Mouse (Mus musculus) CH12F3 (cell line): ENCODE data around the gene Cdc42ep5.
"Not testable (repeated sequence)": the region's sequence is repeated elsewhere in the genome, so short reads cannot be mapped to it uniquely, and the experiment has no call there.

Source experiments
- in situ Hi-C: fragments of 300-500 bp; cut with MboI; formaldehyde crosslinking; loops from 2 replicates; pipeline ENCODE4 v1.14.3; 2020; ENCODE audit warnings: low sequenced_read_pairs

The Cdc42ep5 gene

DNA sequence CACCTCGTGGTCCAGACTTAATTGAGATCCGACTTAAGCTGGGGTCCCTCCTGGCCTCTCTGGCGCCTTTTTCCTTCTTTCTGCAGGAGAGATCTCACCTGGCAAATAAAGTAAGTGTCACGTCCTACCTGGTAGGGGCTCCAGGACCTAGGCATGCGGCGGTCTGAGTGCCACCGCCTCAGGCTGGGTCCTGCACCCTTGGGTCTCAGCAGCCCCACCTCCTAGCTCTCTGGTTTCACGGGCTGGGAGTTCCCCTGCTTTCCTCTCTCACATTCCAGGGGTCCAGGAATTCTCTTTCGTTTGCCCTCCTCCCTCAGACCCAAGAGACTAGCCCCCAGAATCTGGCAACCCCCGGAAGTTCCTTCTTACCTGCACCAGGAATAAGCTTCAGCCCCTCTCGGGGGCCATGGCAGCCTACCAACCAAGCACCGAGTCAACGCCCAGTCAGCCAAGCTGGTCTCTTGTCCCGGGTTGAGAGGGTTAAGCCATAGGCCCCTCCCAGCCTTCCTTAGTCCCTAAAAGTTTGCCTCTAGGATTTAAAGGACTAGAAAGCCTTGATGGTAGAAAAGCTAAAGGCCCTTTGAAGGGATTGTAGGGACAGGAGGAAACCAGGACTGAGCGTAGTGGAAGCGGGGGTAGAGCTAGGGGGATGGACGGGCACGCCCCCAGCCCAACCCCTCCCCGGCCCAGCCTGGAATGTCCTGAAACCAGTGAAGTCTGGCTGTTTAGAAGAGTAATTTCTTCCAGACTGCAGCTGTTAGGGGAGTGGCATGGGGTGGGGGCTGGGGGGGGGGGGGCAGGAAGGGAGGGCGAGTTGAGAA, at the start of gene Cdc42ep5:
Gene Cdc42ep5, minus strand, starts transcription at position 771 of the 821 bp plus-strand sequence.
- in situ Hi-C loops, result no loop called here

DNA sequence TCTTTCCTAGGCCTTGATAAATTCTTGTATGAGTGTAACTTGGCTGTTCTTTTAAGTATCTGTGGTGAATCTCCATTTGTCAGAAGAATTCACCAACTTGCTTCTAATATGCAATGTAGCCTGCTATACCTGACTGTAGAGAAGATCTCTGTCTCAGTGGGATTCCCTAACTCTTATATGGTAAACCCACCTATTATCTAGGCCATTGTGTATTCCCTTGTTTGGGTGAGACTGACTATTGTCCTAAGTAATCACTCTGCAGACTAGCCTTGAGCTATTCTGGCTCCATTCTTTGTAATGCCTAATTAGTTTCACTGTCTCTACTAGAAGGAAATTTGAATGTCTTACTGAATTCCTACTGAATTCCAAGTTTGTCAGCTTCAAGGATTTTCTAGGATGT, 48.8 kb upstream of the Cdc42ep5 start:
- in situ Hi-C loops, result not testable (repeated sequence)

DNA sequence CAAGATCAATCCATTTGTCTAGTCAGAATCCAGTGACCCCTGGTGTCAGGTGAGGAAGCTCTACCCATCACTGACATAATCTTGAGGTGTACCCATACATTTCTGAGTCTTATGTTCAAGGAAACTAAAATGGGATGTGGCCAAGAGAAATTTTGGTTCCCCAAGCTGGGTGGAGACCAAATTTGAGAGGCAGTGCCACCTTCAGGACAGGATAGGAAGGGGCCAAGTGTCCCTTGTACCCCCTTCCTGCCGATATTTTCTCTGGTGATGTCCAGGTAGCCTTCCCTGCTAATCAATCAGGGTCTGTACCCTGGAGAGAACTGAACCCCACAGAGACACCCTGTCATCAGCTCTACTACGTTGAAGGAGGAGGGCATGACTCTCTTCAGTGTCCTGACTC, 44.0 kb upstream of the Cdc42ep5 start:
- in situ Hi-C loops, result no loop called here

DNA sequence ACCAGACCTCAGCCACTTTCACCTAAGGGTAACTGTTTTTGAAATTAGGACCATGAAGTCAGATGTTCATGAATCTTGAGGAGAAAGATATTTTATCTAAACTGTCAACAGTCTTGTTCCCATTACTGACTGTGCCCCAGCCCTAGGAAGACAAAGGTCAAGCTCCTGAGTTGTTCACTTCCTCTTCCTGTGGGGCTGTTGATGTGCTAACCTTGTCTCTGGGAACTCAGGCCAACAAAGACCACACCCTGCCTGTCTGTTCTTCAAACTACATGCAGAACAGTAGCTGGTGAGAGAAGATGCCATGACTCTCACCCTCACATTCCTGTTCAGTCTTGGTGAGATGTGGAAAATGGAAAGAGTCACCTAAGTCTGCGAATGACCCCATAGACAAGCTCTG, 42.5 kb upstream of the Cdc42ep5 start:
- in situ Hi-C loops, result no loop called here

DNA sequence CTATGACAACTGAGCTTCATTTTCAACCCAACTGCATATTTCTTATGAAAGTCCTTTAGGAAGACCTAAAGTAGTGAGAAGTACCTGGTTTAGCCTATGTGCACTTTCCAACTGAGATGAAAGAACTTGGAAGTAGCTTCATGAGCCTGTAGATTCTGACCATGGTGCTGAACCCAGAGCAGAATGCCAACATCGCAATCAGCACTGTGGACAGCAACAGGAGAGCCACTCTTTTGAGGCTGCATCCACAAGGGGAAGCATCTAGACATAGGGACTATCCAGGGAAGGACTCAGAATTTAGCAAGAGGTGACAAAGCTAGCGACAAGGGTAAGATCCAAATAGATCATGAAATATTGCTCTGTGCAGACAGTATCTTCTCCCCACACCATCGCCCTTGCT, 13.8 kb upstream of the Cdc42ep5 start:
- in situ Hi-C loops, result no loop called here

DNA sequence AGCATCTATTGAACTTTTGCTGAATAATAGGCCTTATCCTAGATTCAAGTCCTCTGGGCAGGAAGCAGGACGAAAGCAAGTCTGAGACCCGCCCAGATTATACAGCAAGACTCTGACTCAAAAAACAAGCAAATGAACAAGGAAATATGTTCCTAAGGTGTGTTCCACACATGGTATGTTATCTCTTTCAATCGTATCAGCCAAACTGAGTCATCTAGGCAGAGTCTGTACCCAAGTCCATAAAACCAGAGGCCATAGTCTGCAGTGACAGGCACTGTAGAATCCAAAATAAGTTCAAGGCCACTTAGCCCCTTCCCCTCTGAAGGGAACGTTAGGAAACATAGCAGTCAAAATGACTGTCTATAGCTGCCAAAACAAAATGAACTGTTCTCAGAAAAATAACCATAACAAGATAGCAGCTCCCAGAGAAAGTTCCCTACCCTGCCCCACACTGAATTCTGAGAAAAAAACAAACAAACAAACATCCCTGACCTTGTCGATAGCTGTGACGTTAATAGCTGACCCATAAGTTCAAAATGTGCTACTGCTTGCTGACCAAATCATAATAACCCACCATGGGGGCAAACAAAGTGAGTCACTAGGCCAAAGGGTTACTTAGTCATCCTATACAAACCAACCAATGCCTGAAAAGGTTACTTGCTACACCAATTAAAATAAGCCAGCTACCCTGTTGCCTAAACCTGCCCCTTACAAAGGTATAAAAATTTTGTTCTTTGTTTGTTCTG, 5.7 kb upstream of the Cdc42ep5 start:
- in situ Hi-C loops, result no loop called here

DNA sequence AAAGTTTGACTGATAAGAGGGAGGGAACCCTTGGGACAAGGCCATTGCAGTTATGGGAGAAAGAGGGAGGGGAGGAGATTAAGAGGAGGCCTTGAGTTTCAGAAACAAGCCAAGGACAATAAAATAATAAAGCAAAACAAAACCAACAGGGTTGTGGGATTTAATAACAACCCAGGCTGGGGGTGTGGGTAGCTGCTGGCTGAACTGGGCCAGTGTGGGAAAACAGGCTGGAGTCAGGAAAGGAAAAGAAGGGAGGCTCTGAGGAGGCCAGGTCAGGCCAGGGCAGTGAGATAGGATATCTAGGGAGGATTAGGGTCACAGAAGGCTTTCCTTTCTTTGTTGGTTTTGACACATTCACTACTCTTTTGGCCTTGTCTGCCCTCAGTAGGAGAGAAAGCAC, 2.4 kb upstream of the Cdc42ep5 start:
- in situ Hi-C loops, result no loop called here

DNA sequence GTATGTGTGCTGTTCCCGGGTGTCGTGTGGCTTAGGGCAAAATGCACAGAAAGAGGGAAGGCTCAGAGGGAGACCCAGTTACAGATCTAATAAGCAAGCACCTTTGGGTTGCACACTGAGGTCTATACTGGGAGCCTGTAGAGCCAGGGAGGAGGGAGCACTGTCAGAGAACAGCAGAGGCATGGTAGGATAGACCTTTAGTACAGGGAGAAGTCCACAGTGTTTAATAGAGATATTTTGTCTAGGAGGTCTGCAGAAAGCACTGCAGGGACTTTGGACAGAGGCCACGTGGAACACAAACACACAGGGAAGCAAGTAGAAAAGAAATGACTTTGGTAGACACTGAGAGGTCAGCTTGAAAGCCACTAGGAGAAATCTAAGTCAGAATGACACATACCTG, 626 bp upstream of the Cdc42ep5 start:
- in situ Hi-C loops, result no loop called here

DNA sequence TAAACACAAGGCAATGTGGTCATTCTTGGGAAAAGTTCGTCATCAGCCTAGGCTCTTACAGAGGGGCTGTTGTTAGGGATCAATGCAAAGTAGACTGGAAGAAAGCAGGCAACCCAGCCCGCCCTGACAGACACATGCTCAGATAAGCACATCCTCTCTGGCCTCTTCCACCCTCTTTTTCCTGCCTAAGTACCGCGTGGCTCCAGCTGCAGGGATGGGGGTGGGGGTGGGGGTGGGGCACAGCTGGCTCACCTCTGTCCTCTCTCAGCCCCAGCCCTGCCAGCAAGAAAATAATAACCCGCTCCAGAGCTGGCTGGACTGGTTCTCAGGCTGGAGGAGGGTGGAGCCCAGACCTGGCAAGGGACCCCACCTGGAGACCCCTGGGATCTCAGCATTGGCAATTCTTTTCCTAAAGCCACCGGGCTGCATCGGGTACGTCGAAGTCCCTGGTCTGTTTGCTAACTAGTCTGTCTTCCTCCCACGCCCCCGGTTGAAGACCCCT, 1.0 kb downstream of the Cdc42ep5 start:
- in situ Hi-C loops, result no loop called here

DNA sequence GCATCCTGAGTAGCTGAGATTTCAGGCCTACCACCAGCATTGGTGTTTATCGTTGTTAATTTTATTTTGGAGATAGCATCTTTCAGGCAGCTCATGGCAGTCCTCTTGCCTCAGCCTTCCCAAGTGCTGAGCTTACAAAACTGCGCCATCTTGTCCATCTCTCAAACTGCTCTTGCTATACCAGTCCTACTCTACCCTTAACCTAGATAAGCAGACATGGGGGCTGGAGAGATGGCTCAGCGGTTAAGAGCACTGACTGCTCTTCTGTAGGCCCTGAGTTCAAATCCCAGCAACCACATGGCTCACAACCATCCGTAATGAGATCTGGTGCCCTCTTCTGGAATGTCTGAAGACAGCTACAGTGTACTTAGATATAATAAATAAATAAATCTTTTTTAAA, 3.1 kb downstream of the Cdc42ep5 start:
- in situ Hi-C loops, result not testable (repeated sequence)

DNA sequence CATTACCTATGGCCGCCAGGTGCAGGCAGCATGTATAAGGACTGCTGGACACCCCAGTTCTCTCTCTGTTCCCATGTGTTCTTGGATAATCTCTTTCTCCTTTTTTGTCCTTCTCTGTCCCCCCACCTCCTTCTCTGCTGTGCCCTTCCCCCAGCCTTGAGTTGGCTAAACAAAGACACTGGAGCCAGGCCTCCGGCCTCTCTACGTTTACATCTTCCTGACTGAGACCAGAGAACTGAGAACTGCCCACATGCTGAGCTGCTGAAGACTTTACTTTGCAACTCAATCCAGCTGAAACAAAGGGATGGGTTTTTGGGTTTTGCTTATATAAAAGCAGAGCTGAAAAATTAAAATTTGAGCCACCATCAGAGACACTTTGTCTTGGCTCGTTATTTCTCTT, 9.7 kb downstream of the Cdc42ep5 start:
- in situ Hi-C loops, result no loop called here

DNA sequence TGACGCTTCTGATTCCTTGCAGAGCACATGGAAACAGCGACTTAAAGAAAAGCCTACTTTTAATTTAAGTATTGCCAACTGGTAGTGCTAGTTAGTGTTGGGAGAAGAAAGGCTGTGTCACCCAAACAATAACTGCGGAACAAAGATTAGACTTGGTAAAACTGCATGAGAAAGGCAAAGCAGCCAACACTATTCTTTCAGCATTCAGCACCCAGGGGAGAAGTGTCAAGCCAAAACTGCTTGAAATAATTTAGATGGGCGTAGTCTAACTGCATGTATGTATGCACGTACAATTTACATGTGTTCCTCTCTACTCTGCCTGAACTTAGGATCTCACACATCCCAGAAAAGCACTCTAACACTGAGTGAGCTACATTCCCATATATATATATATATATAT, 10.3 kb downstream of the Cdc42ep5 start:
- in situ Hi-C loops, result no loop called here

DNA sequence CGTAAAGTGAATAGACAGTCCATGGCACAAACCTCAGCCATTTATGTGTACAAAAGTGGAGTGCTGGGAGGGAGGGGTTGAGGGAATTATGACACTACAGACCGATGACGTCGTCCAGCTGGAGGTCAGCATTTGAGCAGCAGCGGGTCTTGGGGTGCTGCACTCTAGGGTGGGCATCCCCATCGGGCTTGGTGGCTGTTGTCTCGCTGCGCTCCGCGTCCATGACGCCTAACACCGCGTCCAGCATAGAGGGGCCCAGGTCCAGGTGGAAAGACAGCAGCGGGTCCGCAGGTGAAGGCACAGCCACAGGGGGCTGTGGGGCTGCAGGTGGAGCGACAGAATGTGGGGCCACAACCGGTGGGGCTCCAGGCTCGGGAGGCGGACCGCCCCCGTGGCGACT, 13.4 kb downstream of the Cdc42ep5 start:
- in situ Hi-C loops, result no loop called here

DNA sequence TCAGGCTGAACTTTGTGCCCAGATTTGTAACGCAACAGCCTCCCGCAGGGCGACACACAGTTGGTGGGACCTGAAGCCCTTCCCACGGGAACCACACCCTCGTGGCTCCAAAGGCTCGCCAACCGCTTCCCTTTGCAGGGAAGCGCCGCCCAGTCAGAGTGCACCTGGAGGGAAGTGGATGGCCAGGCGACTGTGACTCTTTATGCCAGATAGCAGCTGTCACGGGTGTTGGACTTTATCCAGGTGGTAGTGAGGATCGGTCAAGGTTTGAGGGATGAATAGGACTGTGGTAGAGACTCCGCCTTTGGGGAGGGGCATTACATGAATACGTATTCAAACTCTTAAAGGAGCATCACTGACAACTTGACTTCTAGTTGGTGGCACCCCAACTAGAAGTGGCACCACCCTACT, 13.8 kb downstream of the Cdc42ep5 start:
- in situ Hi-C loops, result no loop called here

DNA sequence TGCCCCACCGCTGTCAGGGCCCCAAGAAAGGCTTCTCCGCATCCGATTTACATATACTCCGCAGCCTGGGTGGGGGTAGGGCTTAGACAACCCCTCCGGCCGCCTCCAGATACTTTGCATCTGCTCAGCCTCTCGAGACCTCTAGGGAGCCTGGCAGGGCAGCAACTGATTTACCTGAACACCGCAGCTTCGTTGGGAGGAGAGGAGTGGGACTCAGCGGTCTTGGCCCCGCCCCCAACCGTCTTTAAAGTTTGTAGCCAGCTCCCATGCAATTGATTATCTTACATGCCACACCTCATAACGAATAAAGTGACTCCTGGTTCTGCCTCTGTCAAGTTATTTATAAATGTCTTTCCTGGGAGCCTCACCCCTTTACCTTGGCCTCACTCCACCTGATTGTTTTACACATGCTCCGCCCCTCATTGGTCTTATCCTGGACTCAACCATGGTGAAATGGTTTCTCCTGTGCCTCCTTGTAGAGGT, 14.6 kb downstream of the Cdc42ep5 start, which contains the start of gene Leng9:
Gene Leng9, minus strand, starts transcription at position 316 of the 483 bp plus-strand sequence.
- in situ Hi-C loops, result no loop called here

DNA sequence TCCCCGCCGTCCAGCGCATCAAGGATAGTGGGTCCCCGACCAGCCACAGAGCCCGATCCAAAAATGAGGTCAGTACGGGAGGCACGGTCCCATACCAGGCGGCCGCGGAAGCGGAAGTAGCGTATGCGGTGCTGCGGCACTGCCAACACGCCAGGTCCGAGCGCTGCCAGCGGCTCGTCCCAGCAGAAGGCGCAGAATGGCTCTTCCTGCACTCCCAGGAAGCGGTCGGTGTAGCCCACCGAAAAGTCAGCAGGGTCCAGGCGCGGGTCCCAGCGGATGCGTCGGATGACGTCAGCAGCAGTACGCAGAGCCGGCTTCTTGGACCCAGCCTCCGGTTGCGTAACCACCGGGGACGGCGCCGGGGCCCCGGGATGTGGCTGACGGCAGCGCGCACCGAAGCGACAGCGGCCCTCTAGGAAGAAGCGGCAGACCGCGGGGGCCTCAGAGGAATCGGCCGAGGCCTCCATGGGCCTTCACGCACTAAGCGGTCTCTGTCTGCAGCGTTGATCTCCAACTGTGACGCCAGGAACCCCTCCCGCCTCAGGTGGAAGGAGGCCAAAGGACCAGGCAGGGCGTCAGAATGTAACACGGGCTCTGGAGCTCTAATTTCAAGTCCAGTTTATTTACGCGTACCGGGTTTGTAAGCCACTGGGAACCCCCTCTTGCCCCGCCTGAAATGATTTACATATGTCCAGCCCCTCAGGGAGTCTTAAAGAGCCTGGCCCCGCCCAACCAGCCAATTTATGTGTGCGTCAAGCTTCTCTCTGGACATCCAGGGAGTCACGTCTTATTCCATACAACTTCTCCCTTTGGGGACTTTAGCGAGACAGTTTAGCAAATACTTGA, 15.2 kb downstream of the Cdc42ep5 start:
- in situ Hi-C loops, result no loop called here

DNA sequence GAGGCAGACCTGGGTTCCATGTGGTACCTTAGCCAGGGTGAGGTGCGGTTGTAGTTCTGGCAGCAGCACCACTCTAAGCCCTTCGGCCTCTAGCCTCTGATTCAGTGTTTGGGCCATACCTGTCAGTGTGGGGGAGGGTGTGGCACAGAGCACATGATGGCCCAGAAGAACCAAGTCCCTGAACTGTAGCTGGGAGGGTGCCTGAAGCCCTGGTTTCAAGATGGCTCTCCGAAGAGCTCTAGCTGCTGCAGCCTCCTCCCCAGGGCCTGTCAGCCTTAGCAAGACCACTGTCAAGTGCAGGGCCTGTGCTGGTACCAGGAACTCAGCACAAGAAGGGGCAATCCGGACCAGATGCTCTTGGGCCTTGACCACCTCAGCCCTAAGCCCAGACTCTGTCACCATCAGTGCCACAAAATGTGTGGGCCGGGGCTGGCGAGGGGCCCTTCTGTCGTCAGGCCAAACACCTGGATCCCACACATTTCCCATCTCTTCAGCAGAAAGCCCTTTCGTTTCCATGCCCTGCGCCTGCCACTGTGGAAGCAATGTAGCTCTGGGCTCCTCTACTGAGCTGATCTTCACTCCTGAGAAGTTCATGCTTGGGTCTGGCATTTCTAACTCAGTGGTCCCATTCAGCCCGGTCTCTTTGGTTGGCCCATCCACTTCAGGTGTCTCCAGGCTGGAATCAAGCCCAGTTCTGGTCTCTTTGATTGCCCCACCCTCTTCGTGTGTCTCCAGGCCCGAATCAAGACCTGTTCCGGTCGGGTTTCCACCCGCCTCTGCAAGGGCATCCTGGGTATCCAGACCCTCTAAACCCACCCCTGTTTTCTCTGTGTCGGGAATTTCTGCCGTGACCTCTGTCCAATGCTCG, 16.1 kb downstream of the Cdc42ep5 start:
- in situ Hi-C loops, result no loop called here

DNA sequence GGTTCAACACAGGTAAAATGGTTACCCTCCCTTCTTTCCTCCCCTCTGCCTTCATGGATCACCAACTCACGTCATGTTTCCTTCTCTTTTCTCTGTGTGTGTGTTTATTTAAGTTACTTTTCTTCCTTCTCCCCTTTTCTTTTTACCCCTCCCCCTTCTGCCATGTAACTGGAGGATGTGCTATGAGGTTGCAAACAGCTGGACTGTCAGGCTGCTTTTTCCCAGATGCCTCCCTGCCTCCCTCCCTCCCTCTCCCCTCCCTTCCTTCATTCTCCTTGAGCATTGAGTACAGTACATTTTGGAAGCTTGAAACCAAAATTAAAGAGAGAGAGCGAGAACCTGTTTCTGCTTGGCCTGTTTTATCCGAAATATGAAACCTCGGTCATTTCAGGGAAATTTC, 16.8 kb downstream of the Cdc42ep5 start:
- in situ Hi-C loops, result no loop called here

DNA sequence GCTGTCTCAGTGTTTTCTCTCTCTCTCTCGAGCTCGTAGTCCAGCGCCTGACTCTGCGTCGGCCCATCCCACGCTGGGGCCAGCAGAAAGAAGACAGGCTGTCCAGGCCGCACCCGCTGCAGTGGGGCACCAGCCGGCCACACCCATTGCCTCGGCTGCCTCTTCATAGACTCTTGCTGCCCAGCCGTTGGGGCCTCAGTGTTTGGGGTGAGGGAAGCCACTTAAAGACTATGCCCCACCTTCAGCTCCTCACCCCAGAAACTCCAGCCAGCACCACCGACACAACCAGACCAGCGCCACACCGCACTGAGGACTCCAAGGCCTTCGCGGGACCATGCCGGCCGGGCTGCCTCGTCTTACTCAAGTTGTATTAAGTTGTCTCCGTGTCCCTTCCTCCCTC, 17.3 kb downstream of the Cdc42ep5 start:
- in situ Hi-C loops, result no loop called here
